Mouse (Mus musculus) forebrain, embryonic 14.5 days (tissue): Measurements from ENCODE around the gene Gm36210. TPM values are rescaled to one million over a fixed set of nuclear protein-coding genes. Genes with fewer than 3 reads are reported as not detected.

Experiments
- ATAC-seq: fragments of 200-750 bp; cut with Nextera tagmentation; 2 replicates; pipeline ENCODE4 v1.8.0; 2017; ENCODE audit warnings: mild to moderate bottlenecking, moderate library complexity
- DNase-seq: peaks from one replicate; pipeline ENCODE4 v3.0.0-alpha.2; 2015; ENCODE audit warnings: low spot score
- H3K27ac ChIP-seq: fragments of 300-500 bp; sonication (generic); 2 replicates; pipeline ENCODE4 v1.5.1; 2014; ENCODE audit warnings: low read depth, mild to moderate bottlenecking, control low read depth, low read length, moderate library complexity
- H3K27me3 ChIP-seq: fragments of 300-500 bp; sonication (generic); replicated peaks from 2 replicates; pipeline ENCODE4 v1.6.1; 2014; ENCODE audit warnings: low read length, control low read depth, mixed read lengths; ENCODE audit not compliant: control insufficient read depth, insufficient read depth
- H3K36me3 ChIP-seq: fragments of 300-500 bp; sonication (generic); 2 replicates; pipeline ENCODE4 v1.6.1; 2014; ENCODE audit warnings: low read length, control low read depth; ENCODE audit not compliant: control insufficient read depth, insufficient read depth
- H3K4me1 ChIP-seq: fragments of 300-500 bp; sonication (generic); 2 replicates; pipeline ENCODE4 v1.6.1; 2014; ENCODE audit warnings: antibody characterized with exemption, low read length, control low read depth; ENCODE audit not compliant: control insufficient read depth, insufficient read depth
- H3K4me2 ChIP-seq: fragments of 300-500 bp; sonication (generic); 2 replicates; pipeline ENCODE4 v1.6.1; 2014; ENCODE audit warnings: mild to moderate bottlenecking, control low read depth, low read length
- H3K4me3 ChIP-seq: fragments of 300-500 bp; sonication (generic); 2 replicates; pipeline ENCODE4 v1.5.1; 2014; ENCODE audit warnings: low read depth, low read length, control low read depth
- H3K9ac ChIP-seq: fragments of 300-500 bp; sonication (generic); 2 replicates; pipeline ENCODE4 v1.6.1; 2014; ENCODE audit warnings: mild to moderate bottlenecking, low read length, control low read depth, moderate library complexity
- H3K9me3 ChIP-seq: fragments of 300-500 bp; sonication (generic); replicated peaks from 2 replicates; pipeline ENCODE4 v1.6.1; 2016; ENCODE audit warnings: low read length, control low read depth, mixed read lengths; ENCODE audit not compliant: control insufficient read depth
- WGBS: fragments of 180-500 bp; shearing (Covaris S2); extraction: QIAGEN DNeasy Blood & Tissue Kit; methylation state at CpG from one replicate; pipeline ENCODE4 v1.1.7; 2014; 5-methylcytosine and 5-hydroxymethylcytosine counted together
- polyA plus RNA-seq: library from polyadenylated mRNA; unstranded; fragments of >200 nt; fragmentation: Nextera tagmentation; extraction: Ambion mirVana; gene quantifications from 2 replicates; pipeline ENCODE4 v1.2.1, GENCODE M21; 2014

Gene Gm36210
- polyA plus RNA-seq, 1 experiment from 2014 or later, result 0.44 TPM

- Histone ChIP-seq H3K4me3 (no peak within 1 kb of the TSS), H3K9me3 (no peaks in the 10 kb centered on the region), H3K4me1 (peaks cover 35% of the 10 kb centered on the region), H3K9ac (peak within 1 kb of the TSS; percentile 47), H3K27ac (peak within 1 kb of the TSS; percentile 96), H3K27me3 (no peaks in the 10 kb centered on the region), H3K4me2 (peak within 1 kb of the TSS; percentile 91), H3K36me3 (peaks cover 9% of the 10 kb centered on the region)
- DNase-seq, result peak; percentile 33
- 5% methylated on average over 6 of the region's 6 CpGs for WGBS
- no peak for ATAC-seq
Measured at GRCm38 (mm10) chr7:4925441-4926381, 19.4 kb upstream of the Gm36210 start, which contains the start of gene Ssc5d. TSS of gene Ssc5d (plus strand) at chr7:4925785.

GRCm38 (mm10) chr7:4924891-4925301 lies 18.6 kb upstream of the Gm36210 start:
- Histone ChIP-seq H3K27ac (peak overlapping the region; percentile 96), H3K9ac (no peak overlapping the region), H3K9me3 (no peaks in the 10 kb centered on the region), H3K4me2 (peak overlapping the region; percentile 91), H3K4me3 (no peak overlapping the region), H3K4me1 (peaks cover 35% of the 10 kb centered on the region), H3K27me3 (no peaks in the 10 kb centered on the region), H3K36me3 (peaks cover 17% of the 10 kb centered on the region)
- peak; percentile 14; the same call in 1 of the 2 replicates for ATAC-seq
- DNase-seq, result peak; percentile 67
- WGBS, result 4% methylated on average over 3 of the region's 4 CpGs

GRCm38 (mm10) chr7:4924483-4924882 lies 18.2 kb upstream of the Gm36210 start:
- DNase-seq (no peak), ATAC-seq (no peak)
- H3K27me3 ChIP-seq, result no peaks in the 10 kb centered on the region
- no peaks in the 10 kb centered on the region for H3K9me3 ChIP-seq
- H3K4me3 ChIP-seq, result no peak overlapping the region; the same call in 1 of the 2 replicates
- peak overlapping the region; percentile 75 for H3K9ac ChIP-seq
- peaks cover 21% of the 10 kb centered on the region for H3K36me3 ChIP-seq
- WGBS, result 8% methylated on average over 4 of the region's 4 CpGs
- peak overlapping the region; percentile 96 for H3K27ac ChIP-seq
- peaks cover 35% of the 10 kb centered on the region for H3K4me1 ChIP-seq
- peak overlapping the region; percentile 91 for H3K4me2 ChIP-seq

GRCm38 (mm10) chr7:4923586-4924364 lies 17.5 kb upstream of the Gm36210 start:
- H3K4me2 ChIP-seq, result peak overlapping the region; percentile 91
- no peaks in the 10 kb centered on the region for H3K9me3 ChIP-seq
- ATAC-seq, result 0 out of 2 replicates have a peak, but pooled peaks have one; percentile 6
- H3K27ac ChIP-seq, result peak overlapping the region; percentile 96
- no peaks in the 10 kb centered on the region for H3K27me3 ChIP-seq
- peak overlapping the region; percentile 34 for H3K4me3 ChIP-seq
- H3K4me1 ChIP-seq, result peaks cover 35% of the 10 kb centered on the region
- peak overlapping the region; percentile 75 for H3K9ac ChIP-seq
- peak; percentile 54 for DNase-seq
- H3K36me3 ChIP-seq, result peaks cover 28% of the 10 kb centered on the region
- WGBS, result 6% methylated on average over 37 of the region's 37 CpGs

- Histone ChIP-seq H3K27me3 (no peaks in the 10 kb centered on the region), H3K36me3 (peaks cover 34% of the 10 kb centered on the region), H3K9me3 (no peaks in the 10 kb centered on the region), H3K4me1 (peaks cover 35% of the 10 kb centered on the region), H3K9ac (peak overlapping the region; percentile 75), H3K27ac (peak overlapping the region; percentile 96), H3K4me3 (peak overlapping the region; percentile 34), H3K4me2 (peak overlapping the region; percentile 91)
- peak; percentile 94 for DNase-seq
- peak; percentile 56 for ATAC-seq
- 2% methylated on average over 14 of the region's 14 CpGs for WGBS
Measured at GRCm38 (mm10) chr7:4922931-4923565, 16.7 kb upstream of the Gm36210 start.

- ATAC-seq, result peak; percentile 85
Measured at GRCm38 (mm10) chr7:4922508-4922907, 16.2 kb upstream of the Gm36210 start.

GRCm38 (mm10) chr7:4921824-4922482 lies 15.6 kb upstream of the Gm36210 start, which contains the start of gene Nat14:
TSS of gene Nat14 (plus strand) at chr7:4922028.
- Histone ChIP-seq H3K27me3 (no peaks in the 10 kb centered on the region), H3K4me3 (peak within 1 kb of the TSS; percentile 34), H3K9me3 (no peaks in the 10 kb centered on the region), H3K27ac (peak within 1 kb of the TSS; percentile 96), H3K4me1 (peaks cover 35% of the 10 kb centered on the region), H3K4me2 (peak within 1 kb of the TSS; percentile 91), H3K36me3 (peaks cover 41% of the 10 kb centered on the region), H3K9ac (peak within 1 kb of the TSS; percentile 75)
- WGBS, result 28% methylated on average over 8 of the region's 8 CpGs
- DNase-seq (no peak), ATAC-seq (no peak)

More at GRCm38 (mm10) chr7:4922508-4922907, 16.2 kb upstream of the Gm36210 start:
- WGBS, result under 1% methylated on average over 14 of the region's 14 CpGs
- peaks cover 35% of the 10 kb centered on the region for H3K4me1 ChIP-seq
- H3K4me3 ChIP-seq, result peak overlapping the region; percentile 34
- H3K36me3 ChIP-seq, result peaks cover 39% of the 10 kb centered on the region
- H3K9me3 ChIP-seq, result no peaks in the 10 kb centered on the region
- H3K9ac ChIP-seq, result peak overlapping the region; percentile 75
- no peaks in the 10 kb centered on the region for H3K27me3 ChIP-seq
- DNase-seq, result peak; percentile 95
- H3K4me2 ChIP-seq, result peak overlapping the region; percentile 91
- peak overlapping the region; percentile 96 for H3K27ac ChIP-seq
